Mouse (Mus musculus) embryonic facial prominence, embryonic 10.5 days (tissue): ENCODE measurements around the gene Gm49486. TPM values are rescaled to one million over a fixed set of nuclear protein-coding genes. Genes with fewer than 3 reads are reported as not detected.
A peak's percentile ranks its signal among the peaks of the same experiment; 100 is the strongest.
"Not testable (repeated sequence)": the region's sequence is repeated elsewhere in the genome, so short reads cannot be mapped to it uniquely, and the experiment has no call there.

Experiments
- DNase-seq: peaks from one replicate; pipeline ENCODE4 v3.0.0-alpha.2; 2017; ENCODE audit warnings: low spot score
- H3K27ac ChIP-seq: fragments of 300-500 bp; sonication (generic); replicated peaks from 2 replicates; pipeline ENCODE4 v1.5.1; 2016; ENCODE audit warnings: mild to moderate bottlenecking
- H3K27me3 ChIP-seq: fragments of 300-500 bp; sonication (generic); replicated peaks from 2 replicates; pipeline ENCODE4 v1.6.1; 2016; ENCODE audit warnings: low read depth, mild to moderate bottlenecking; ENCODE audit not compliant: poor library complexity, severe bottlenecking
- H3K36me3 ChIP-seq: fragments of 300-500 bp; sonication (generic); replicated peaks from 2 replicates; pipeline ENCODE4 v1.6.1; 2016; ENCODE audit warnings: mild to moderate bottlenecking, moderate library complexity
- H3K4me1 ChIP-seq: fragments of 300-500 bp; sonication (generic); 2 replicates; pipeline ENCODE4 v1.6.1; 2016
- H3K4me3 ChIP-seq: fragments of 300-500 bp; sonication (generic); 2 replicates; pipeline ENCODE4 v1.5.1; 2016; ENCODE audit warnings: mild to moderate bottlenecking, moderate library complexity
- H3K9me3 ChIP-seq: fragments of 300-500 bp; sonication (generic); 2 replicates; pipeline ENCODE4 v1.6.1; 2016; ENCODE audit warnings: mild to moderate bottlenecking
- WGBS: fragments of 180-500 bp; shearing (Covaris S2); methylation state at CpG from one replicate; pipeline ENCODE4 v1.1.7; 2016; 5-methylcytosine and 5-hydroxymethylcytosine counted together
- polyA plus RNA-seq: library from polyadenylated mRNA; unstranded; fragments of >200 nt; fragmentation: Nextera tagmentation; extraction: Ambion mirVana; gene quantifications from 2 replicates; pipeline ENCODE4 v1.2.1, GENCODE M21; 2016

Gm49486 gene
- polyA plus RNA-seq, 1 experiment from 2014 or later = 0.29 TPM

DNA sequence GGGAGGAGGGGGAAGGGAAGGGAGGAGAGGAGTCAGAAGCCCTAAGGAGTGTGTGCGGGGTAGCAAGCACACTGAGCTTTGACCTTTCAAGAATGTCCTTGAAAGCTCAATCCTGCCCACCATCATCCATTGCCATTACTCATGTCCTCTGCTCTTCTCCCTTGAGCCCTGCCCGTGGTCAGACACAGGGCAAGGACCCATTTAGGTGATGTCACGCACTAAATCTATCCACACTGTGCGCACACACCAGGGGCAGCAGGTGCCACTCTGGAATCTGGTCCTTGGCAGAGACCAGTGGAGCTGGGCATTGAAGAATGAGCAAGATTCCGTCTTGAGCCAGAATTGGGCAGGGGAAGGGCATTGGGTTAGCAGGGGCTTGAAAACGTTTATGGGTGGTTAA, 21.0 kb upstream of the Gm49486 start:
- Histone ChIP-seq H3K4me1 (peaks cover 32% of the 10 kb centered on the region), H3K9me3 (no peaks in the 10 kb centered on the region), H3K36me3 (no peaks in the 10 kb centered on the region), H3K4me3 (no peak overlapping the region), H3K27ac (no peak overlapping the region), H3K27me3 (0 out of 2 replicates have a peak, but pooled peaks cover 3% of the 10 kb centered on the region)
- 82% methylated on average over 6 of the region's 6 CpGs for WGBS
- DNase-seq = no peak

DNA sequence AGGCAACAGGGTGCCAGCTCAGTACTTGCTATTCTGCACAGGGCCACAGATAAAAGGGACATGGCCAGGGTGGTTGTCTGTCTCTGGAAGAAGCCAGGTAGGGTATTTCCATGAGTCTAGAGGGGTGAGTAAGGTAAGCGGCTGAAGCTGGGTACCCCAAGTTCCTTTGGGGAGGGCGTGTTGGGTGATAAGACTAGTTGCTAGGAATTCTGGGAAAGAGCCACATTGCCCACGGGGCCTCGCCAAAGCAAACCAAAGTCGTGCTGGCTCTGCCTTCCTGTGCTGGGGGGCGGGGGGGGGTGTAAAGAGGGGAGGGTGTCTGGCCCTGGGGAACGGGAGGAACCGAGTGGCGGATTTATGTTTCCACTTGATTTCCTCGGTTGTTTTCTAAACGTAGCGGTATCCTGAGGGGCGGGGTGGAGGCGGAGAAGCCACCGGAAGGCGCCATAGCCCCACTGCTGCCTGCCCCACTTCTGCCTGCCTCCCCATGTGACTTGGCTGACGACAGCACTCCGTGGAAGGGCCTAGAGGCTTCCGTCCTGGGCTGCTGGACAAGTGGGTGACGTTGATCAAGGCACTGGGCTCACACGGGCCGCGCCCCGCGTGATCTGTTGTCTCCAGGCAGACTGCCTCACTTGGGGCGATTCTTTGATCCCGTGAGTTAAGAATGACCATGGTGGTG, 20.3 kb upstream of the Gm49486 start:
- 81% methylated on average over 27 of the region's 27 CpGs for WGBS
- Histone ChIP-seq H3K27me3 (no peaks in the 10 kb centered on the region), H3K36me3 (no peaks in the 10 kb centered on the region), H3K27ac (0 out of 2 replicates have a peak overlapping the region, but pooled peaks have one; percentile 6), H3K4me1 (peaks cover 33% of the 10 kb centered on the region), H3K4me3 (0 out of 2 replicates have a peak overlapping the region, but pooled peaks have one; percentile 11), H3K9me3 (no peaks in the 10 kb centered on the region)
- DNase-seq = no peak

DNA sequence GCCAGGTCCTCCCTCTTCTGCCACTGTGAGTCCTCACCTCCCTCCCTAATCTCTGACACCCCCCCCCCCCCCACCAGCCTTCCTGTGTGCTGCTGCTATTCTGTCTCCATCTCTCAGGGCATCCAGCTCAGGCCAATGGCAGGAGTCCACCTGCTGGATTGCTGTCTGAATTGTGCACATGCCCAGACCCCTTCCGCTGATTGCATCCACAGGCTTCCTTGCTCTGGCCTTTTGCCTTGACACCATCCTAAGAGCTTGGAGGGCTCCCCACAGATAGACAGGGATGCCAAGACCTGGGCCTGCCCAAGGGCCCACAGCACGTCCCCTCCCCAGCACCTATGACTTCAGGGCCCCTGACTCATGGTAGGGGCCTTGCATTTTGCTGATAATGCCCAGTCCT, 18.8 kb upstream of the Gm49486 start:
- H3K9me3 ChIP-seq = no peaks in the 10 kb centered on the region
- 77% methylated on average over 2 of the region's 2 CpGs for WGBS
- no peaks in the 10 kb centered on the region for H3K27me3 ChIP-seq
- H3K4me3 ChIP-seq = no peak overlapping the region
- peak overlapping the region; percentile 62; the same call in 1 of the 2 replicates for H3K27ac ChIP-seq
- H3K36me3 ChIP-seq = no peaks in the 10 kb centered on the region
- no peak for DNase-seq
- peaks cover 32% of the 10 kb centered on the region for H3K4me1 ChIP-seq

DNA sequence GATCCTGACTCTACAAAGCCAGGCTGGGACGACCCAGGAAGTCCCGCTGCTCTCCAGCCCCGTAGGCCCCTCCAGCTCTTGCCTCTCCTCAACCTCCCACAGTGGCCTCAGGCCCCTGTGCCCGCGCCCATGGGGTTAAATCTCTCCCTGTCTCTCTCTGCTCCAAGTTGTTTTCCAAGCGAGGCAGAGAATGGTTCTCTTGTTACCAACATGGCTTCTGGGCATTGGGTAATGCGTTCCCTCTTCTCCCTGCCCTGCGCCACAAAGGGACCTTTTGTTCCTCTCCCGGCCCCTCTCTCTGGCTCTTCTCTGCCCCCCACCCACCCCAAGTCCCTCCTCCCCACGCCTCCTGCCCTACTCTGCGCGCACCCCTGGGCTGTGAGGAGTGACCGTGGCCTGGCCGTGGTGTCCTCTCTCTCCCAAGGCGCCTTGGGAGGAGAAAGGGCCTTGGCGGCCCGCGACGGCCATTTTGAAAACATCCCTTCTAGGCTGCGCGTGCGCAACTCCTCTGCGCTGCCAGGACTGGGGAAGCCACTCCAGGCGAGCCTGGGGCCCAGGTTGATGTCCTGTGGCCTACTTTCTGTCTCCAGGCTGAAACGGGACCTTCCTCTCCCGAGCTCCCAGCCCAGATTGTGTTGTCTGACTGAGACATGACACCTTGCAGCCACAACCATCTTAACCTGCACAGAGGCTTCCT, 16.3 kb upstream of the Gm49486 start:
- Histone ChIP-seq H3K9me3 (no peaks in the 10 kb centered on the region), H3K27me3 (no peaks in the 10 kb centered on the region), H3K4me3 (no peak overlapping the region), H3K4me1 (peaks cover 32% of the 10 kb centered on the region), H3K36me3 (no peaks in the 10 kb centered on the region), H3K27ac (peak overlapping the region; percentile 78)
- 65% methylated on average over 26 of the region's 26 CpGs for WGBS
- DNase-seq = peak; percentile 47

DNA sequence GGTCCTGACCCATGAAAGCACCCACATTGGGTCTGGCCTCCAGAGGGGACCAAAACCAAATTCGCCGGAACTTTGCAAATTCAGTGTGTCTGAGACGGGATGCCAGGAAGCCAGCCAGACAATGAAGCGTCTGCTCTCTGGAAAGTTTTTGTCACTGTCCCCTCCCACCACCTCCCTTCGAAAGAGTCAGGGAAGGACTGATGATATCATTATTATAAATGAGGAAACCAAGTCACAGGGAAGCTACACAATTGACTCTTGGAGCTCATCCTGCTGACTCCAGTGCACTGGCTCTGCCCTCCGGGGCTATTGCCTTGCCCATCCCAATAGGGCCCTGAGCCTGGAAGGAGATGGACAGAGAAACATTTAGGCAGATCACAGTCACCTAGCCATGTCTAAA, 15.6 kb upstream of the Gm49486 start:
- Histone ChIP-seq H3K4me1 (peaks cover 32% of the 10 kb centered on the region), H3K4me3 (no peak overlapping the region), H3K27ac (peak overlapping the region; percentile 78), H3K27me3 (no peaks in the 10 kb centered on the region), H3K9me3 (no peaks in the 10 kb centered on the region), H3K36me3 (no peaks in the 10 kb centered on the region)
- WGBS = 75% methylated on average over 6 of the region's 6 CpGs
- no peak for DNase-seq

DNA sequence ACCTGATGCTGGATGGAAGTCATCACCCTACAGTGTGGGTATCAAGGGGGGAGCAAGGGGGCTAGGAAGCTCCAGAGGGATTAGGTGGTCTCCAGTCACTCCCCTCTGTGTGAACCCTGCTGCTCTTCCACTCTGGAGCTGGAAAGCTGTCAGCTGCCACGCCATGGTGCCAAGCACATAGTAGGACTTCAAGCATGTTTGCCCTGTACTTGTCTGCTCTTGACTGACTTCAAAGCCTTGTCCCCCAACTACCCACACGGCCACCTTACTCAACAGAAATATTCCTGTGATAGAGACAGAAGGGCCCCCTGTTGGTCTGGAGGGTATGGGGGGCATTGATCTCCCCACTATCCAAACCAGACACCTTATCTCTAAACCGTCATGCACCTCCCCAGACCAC, 13.0 kb upstream of the Gm49486 start:
- H3K4me3 ChIP-seq = no peak overlapping the region
- H3K9me3 ChIP-seq = no peaks in the 10 kb centered on the region
- no peak for DNase-seq
- H3K27ac ChIP-seq = no peak overlapping the region
- 75% methylated on average over 3 of the region's 3 CpGs for WGBS
- H3K27me3 ChIP-seq = no peaks in the 10 kb centered on the region
- H3K36me3 ChIP-seq = no peaks in the 10 kb centered on the region
- peaks cover 40% of the 10 kb centered on the region for H3K4me1 ChIP-seq

DNA sequence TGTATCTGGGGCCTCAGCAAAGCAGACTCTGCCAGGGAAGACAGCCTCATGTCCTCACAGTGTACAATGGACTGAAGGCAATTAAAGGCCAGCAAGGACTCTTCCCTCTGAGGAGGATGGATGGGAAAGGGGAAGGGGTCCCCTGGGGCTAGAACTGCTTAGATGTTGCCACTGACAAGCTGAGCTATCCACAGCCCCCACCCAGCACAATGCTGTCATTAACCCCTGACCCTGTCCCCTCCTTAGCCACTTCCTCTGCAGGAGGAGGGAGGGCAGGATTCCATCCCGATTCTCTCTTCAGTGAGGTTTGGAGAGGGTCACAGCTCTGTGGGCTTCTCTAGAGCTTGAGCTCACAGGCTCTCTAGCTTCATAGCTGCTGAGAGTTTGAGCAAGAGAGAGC, 9.6 kb upstream of the Gm49486 start:
- Histone ChIP-seq H3K27me3 (no peaks in the 10 kb centered on the region), H3K4me3 (no peak overlapping the region), H3K9me3 (no peaks in the 10 kb centered on the region), H3K4me1 (peaks cover 43% of the 10 kb centered on the region), H3K27ac (peak overlapping the region; percentile 76), H3K36me3 (no peaks in the 10 kb centered on the region)
- peak; percentile 60 for DNase-seq
- WGBS = 0% methylated on average over 1 of the region's 1 CpGs

DNA sequence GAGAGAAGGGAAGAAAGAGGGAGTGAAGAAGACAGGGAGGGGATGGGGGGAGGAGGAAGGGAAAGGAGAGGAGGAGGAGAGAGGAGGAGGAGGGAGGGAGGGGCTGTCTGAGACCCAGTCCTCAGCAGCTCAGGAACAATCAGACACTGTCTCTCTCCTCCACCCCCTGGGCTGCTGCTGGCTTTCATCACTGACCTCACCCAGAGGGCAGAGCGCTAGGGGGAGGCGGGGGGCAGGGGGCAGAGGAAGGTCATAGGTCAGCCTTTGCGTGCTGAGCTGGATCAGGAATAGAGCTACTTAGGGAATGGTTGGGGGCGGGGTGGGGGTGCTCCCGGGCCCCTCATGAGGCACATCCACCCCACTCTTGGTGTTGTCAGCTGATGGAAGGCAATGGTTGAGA, 5.5 kb upstream of the Gm49486 start:
- peak; percentile 71 for DNase-seq
- Histone ChIP-seq H3K9me3 (no peaks in the 10 kb centered on the region), H3K36me3 (no peaks in the 10 kb centered on the region), H3K4me1 (peaks cover 55% of the 10 kb centered on the region), H3K27me3 (no peaks in the 10 kb centered on the region), H3K4me3 (peak overlapping the region; percentile 34; the same call in 1 of the 2 replicates), H3K27ac (peak overlapping the region; percentile 78)
- 4% methylated on average over 5 of the region's 5 CpGs for WGBS

DNA sequence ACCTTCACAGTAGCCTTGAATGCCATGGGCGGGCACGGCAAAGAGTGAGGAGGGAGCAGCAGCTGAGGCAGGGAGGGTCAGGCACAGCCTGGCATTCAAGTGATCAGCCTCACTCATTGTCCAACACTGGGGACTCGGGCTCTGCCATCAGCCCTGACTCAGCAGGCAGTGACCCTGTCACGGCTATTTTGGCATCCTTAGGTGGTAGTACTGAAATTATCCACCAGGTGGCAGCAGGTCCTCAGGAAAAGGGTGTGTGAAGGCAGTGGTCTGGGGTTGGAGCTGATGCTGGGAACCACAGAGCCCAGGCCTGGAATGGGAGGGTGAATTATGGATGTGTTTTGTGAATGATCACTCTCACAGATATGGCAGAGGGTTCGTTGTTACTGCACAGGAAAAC, 4.5 kb upstream of the Gm49486 start:
- no peaks in the 10 kb centered on the region for H3K36me3 ChIP-seq
- peak overlapping the region; percentile 4; the same call in 1 of the 2 replicates for H3K4me3 ChIP-seq
- peak overlapping the region; percentile 73 for H3K27ac ChIP-seq
- WGBS = 7% methylated on average over 5 of the region's 5 CpGs
- H3K27me3 ChIP-seq = no peaks in the 10 kb centered on the region
- no peaks in the 10 kb centered on the region for H3K9me3 ChIP-seq
- peak; percentile 89 for DNase-seq
- H3K4me1 ChIP-seq = peaks cover 52% of the 10 kb centered on the region

DNA sequence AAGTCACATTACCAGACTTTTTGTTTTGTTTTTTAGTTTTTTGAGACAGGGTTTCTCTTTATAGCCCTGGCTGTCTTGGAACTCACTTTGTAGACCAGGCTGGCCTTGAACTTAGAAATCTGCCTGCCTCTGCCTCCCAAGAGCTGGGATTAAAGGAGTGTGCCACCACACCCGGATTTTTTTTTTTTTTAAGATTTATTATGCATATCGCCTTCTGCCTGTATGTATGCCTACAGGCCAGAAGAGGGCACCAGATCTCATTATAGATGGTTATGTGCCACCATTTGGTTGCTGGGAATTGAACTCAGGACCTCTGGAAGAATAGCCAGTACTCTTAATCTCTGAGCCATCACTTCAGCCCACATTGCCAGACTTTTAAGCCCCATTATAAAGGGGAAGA, 3.4 kb upstream of the Gm49486 start:
- not testable (repeated sequence) for H3K4me3 ChIP-seq, DNase-seq
- WGBS = 73% methylated on average over 2 of the region's 2 CpGs

DNA sequence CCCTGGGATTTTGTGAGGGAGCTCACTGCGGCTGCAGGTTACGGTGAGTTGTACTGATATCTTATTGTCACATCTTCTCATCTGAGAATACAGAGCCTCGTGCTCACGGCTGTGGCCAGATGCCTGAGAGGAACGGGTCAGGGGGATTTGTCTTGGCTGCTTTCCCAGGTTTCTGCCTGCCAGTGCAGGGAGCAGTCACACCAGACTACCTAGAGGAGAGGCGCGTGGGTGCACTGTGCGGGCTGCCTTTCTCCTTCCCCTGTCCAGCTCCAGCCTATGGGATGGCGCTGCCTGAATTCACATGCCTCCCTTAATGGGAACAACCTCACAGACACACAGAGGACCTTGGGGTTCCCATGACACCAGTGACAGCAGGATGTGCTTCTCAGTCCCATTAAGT, 6.1 kb downstream of the Gm49486 start:
- Histone ChIP-seq H3K36me3 (peaks cover 90% of the 10 kb centered on the region), H3K27me3 (no peaks in the 10 kb centered on the region), H3K4me1 (peaks cover 2% of the 10 kb centered on the region), H3K27ac (no peak overlapping the region), H3K9me3 (no peaks in the 10 kb centered on the region), H3K4me3 (no peak overlapping the region)
- no peak for DNase-seq
- WGBS = 96% methylated on average over 9 of the region's 9 CpGs

More for the DNA sequence above, 3.4 kb upstream of the Gm49486 start:
- H3K4me1 ChIP-seq = peaks cover 49% of the 10 kb centered on the region
- H3K27me3 ChIP-seq, H3K27ac ChIP-seq, H3K9me3 ChIP-seq, H3K36me3 ChIP-seq: not testable (repeated sequence)

DNA sequence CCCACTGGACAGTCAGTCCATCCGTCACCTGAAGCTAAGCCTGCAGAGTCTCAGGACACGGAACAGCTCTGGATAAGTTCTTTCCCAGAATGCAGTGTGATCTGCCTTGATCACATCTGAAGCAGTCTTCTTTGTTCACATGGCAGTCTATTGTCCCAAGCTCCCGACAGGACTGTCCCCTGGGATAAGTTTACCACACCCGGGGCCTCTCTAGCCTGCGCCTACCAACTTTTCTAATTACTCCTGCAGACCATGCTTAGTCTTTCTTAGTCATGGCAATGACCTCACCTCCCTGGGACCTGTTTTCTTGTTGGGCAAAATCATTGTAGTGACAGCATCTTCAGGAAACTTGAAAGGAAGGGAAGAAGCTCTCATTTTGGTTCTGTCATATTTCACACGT, 8.8 kb downstream of the Gm49486 start:
- Histone ChIP-seq H3K27me3 (no peaks in the 10 kb centered on the region), H3K9me3 (no peaks in the 10 kb centered on the region), H3K27ac (no peak overlapping the region), H3K36me3 (peaks cover 91% of the 10 kb centered on the region), H3K4me1 (no peaks in the 10 kb centered on the region), H3K4me3 (no peak overlapping the region)
- WGBS = 89% methylated on average over 6 of the region's 6 CpGs
- DNase-seq = no peak
